Mouse (Mus musculus): ENCODE results near the gene Soga3. TPM values are rescaled to one million over a fixed set of nuclear protein-coding genes. Genes with fewer than 3 reads are reported as not detected.

The Soga3 gene
- polyA plus RNA-seq, 1 experiment from 2014 or later = 1.2 TPM

DNA sequence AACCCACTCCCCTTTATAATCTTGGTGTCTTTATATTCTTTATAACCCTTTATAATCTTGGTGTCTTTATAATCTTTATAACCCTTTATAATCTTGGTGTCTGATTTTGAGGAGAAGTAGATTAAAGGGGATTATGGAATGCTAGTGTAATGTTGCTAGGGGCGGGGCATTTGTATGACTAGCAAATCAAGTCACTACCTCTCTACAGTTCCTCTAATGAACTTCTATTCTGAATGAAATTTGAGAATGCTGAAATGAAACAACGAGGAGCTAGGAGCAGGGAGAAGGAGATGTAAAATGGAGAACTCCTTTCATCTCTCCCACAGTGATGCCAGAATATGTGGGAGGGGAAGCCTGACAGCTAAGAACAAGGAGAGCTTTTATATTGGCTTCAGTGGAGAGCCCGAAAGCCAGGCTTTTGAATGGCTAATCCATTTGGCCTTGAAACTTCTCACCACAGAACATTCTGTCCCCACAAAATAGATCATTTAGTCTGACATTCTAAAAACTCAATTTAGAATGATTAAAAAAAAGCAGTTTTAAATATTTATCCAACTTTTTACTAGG, 70.0 kb downstream of the Soga3 start:
- ATAC-seq (replicated peaks; ENCODE audit: low FRiP score) = no peak
- Histone ChIP-seq H3K4me2 (no peak overlapping the region), H3K9ac (no peak overlapping the region), H3K27me3 (no peaks in the 10 kb centered on the region), H3K4me3 (replicated peaks) (no peak overlapping the region), H3K36me3 (no peaks in the 10 kb centered on the region), H3K27ac (no peak overlapping the region), H3K9me3 (replicated peaks) (no peaks in the 10 kb centered on the region), H3K4me1 (no peaks in the 10 kb centered on the region; the same call in 1 of the 2 replicates)
- WGBS = 39% methylated on average over 3 of the region's 3 CpGs

DNA sequence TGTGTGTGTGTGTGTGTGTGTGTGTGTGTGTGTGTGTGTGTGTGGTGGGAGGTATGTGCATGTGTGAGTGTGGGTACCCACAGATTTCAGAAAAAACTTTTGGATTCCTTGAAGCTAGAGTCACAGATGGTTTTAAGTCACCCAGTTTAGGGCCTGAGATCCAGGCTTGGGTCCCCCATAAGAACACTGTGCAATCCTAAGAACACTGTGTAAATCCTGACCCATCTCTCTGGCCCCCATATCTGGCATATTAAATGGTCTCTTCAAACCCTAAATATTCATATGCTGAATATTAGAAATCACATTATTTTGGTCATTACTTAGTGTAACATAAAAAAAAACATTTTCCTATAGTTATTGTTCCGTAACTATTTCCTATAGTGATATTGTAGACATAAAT, 73.3 kb downstream of the Soga3 start:
- H3K4me1 ChIP-seq = no peaks in the 10 kb centered on the region
- no peaks in the 10 kb centered on the region for H3K9me3 ChIP-seq (replicated peaks)
- no peak overlapping the region for H3K9ac ChIP-seq
- no peak for ATAC-seq (replicated peaks; ENCODE audit: low FRiP score)
- H3K36me3 ChIP-seq = no peaks in the 10 kb centered on the region
- 82% methylated on average over 1 of the region's 1 CpGs for WGBS
- H3K27ac ChIP-seq = no peak overlapping the region
- no peak overlapping the region for H3K4me3 ChIP-seq (replicated peaks)
- no peak overlapping the region for H3K4me2 ChIP-seq
- no peaks in the 10 kb centered on the region for H3K27me3 ChIP-seq

DNA sequence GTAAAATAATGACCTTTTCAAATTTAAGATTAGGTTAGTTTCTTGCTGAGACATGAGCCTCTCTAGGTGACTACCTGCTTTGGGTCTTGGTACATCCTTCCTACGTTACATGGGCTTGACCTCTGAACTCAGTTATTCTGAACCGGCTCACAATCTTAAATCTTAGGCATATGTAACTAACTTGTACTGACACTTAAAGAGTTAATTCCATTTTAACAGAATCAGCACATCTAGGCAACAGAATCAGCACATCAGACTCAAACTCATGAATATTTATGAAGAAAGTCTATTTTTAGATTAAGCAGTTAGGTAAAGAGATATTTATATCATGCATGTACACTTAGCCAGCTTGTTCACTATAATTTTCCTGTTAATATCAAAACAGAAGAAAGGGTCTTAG, 73.8 kb downstream of the Soga3 start:
- no peaks in the 10 kb centered on the region for H3K36me3 ChIP-seq
- no peak for ATAC-seq (replicated peaks; ENCODE audit: low FRiP score)
- H3K9me3 ChIP-seq (replicated peaks) = no peaks in the 10 kb centered on the region
- no peak overlapping the region for H3K9ac ChIP-seq
- no peaks in the 10 kb centered on the region for H3K4me1 ChIP-seq
- H3K27me3 ChIP-seq = no peaks in the 10 kb centered on the region
- H3K4me2 ChIP-seq = no peak overlapping the region
- no peak overlapping the region for H3K4me3 ChIP-seq (replicated peaks)
- H3K27ac ChIP-seq = no peak overlapping the region
- WGBS = 63% methylated on average over 2 of the region's 2 CpGs

DNA sequence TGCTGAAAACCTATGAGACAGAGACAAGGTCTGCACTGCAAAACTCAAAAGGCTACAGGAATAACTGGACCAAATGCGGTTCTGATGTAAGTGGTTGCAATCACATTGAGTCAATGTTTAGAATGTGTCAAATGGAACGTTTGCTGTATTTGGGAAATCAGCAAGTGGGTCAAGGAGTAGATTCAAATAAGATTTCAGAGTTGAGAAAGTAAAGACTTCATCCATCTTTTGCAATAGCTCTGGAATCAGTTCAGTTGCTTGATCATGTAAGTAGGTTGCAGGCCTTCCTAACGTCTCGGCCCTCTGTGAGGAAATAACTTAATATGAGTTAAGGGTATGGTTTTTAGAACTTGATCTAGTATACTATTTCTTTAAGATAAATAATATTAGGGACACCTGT, 81.7 kb downstream of the Soga3 start:
- Histone ChIP-seq H3K9me3 (replicated peaks) (no peaks in the 10 kb centered on the region), H3K4me2 (no peak overlapping the region), H3K9ac (no peak overlapping the region), H3K27me3 (no peaks in the 10 kb centered on the region), H3K27ac (no peak overlapping the region), H3K36me3 (no peaks in the 10 kb centered on the region), H3K4me3 (replicated peaks) (no peak overlapping the region), H3K4me1 (no peaks in the 10 kb centered on the region)
- WGBS = 90% methylated on average over 4 of the region's 4 CpGs
- ATAC-seq (replicated peaks; ENCODE audit: low FRiP score) = no peak

DNA sequence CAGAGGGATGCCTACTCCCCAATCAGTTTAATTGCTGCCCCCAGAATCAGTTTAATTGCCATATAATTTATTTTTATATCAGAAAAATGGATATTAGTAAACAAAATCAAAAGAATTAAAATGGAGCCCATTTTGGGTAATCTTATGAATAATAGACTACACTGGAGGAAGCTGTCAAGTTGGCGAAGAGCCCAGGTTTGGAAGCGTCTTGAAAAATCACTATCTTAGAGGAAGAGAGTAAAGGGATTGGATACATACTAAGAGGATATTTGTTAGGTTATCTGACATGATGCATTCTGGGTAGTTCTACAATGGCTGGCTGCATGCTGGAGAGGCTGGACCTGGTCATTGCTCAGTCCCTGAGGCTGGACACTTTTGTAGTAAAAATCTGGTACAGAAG, 87.6 kb downstream of the Soga3 start:
- no peaks in the 10 kb centered on the region for H3K4me1 ChIP-seq
- no peak overlapping the region for H3K4me3 ChIP-seq (replicated peaks)
- H3K9ac ChIP-seq = no peak overlapping the region
- H3K36me3 ChIP-seq = no peaks in the 10 kb centered on the region
- 78% methylated on average over 2 of the region's 2 CpGs for WGBS
- no peak for ATAC-seq (replicated peaks; ENCODE audit: low FRiP score)
- H3K27ac ChIP-seq = no peak overlapping the region
- no peaks in the 10 kb centered on the region for H3K27me3 ChIP-seq
- H3K4me2 ChIP-seq = no peak overlapping the region
- H3K9me3 ChIP-seq (replicated peaks) = no peaks in the 10 kb centered on the region

Other genes starting within 250 kb of the Soga3 start
- not detected in 2 replicates for gene 2310057J18Rik, start 157.5 kb upstream of the Soga3 start, polyA plus RNA-seq (2015; fragmentation: Nextera tagmentation; extraction: Ambion mirVana)
- not detected in 2 replicates for gene Gm49353, start 55.1 kb downstream of the Soga3 start, polyA plus RNA-seq (2015; fragmentation: Nextera tagmentation; extraction: Ambion mirVana)
- gene 9330159F19Rik, start 67.8 kb downstream of the Soga3 start, polyA plus RNA-seq (2015; fragmentation: Nextera tagmentation; extraction: Ambion mirVana) = 0.08 and 0.31 TPM in 2 replicates
- gene Echdc1, start 169.3 kb downstream of the Soga3 start, polyA plus RNA-seq (2015; fragmentation: Nextera tagmentation; extraction: Ambion mirVana) = 30.6 and 34.0 TPM in 2 replicates
- gene Rnf146, start 218.6 kb downstream of the Soga3 start, polyA plus RNA-seq (2015; fragmentation: Nextera tagmentation; extraction: Ambion mirVana) = 52.0 and 60.3 TPM in 2 replicates